Mouse (Mus musculus) thymus, postnatal 0 days (tissue): Measurements from ENCODE around the gene Fam129c. TPM values are rescaled to one million over a fixed set of nuclear protein-coding genes. Genes with fewer than 3 reads are reported as not detected.

Source experiments
- DNase-seq: peaks from one replicate; pipeline ENCODE4 v3.0.0-alpha.2; 2015; ENCODE audit warnings: low spot score
- polyA plus RNA-seq: library from polyadenylated mRNA; unstranded; fragments of >200 nt; fragmentation: Nextera tagmentation; extraction: Ambion mirVana; gene quantifications from 2 replicates; pipeline ENCODE4 v1.2.1, GENCODE M21; 2015

The Fam129c gene
- 9.4 and 11.2 TPM in 2 replicates for polyA plus RNA-seq

DNA sequence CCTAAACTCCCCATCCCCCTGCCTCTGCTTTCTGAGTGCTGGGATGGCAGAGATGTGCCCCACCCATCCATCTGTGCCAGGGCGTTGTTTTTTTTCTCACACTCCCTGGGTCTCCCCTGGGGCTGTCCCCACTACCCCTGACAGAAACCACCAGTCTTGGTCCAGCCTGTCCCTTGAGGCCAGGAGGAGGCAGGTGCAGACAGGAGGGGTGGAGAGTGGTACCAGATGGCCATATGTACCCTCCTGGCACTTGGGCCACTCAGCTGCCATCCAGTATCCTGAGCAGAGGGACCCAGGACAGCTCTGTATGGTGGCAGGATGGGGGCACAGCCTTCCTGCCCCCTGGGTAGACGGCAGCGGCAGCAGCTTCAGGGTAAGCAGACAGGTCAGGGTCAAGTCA is at the start of gene Fam129c:
TSS of gene Fam129c (plus strand) at position 198 of the 400 bp plus-strand sequence.
- no peak for DNase-seq

DNA sequence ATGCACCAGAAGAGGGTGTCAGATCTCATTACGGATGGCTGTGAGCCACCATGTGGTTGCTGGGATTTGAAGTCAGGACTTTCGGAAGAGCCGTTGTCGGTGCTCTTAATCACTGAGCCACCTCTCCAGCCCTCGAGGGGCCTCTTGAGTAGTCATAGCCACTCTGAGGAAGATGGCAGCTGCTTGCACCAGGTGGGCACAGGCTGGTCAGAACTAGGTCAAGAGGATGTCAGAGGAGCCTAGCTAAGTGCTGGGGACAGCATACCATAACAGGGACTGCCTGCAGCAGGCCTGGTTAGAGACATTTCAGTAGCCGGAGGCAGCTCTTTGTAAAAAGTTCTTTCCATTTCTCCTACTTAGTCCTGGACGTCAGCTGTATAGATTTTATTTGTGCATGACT is 46.7 kb upstream of the Fam129c start:
- DNase-seq, result peak; percentile 63

DNA sequence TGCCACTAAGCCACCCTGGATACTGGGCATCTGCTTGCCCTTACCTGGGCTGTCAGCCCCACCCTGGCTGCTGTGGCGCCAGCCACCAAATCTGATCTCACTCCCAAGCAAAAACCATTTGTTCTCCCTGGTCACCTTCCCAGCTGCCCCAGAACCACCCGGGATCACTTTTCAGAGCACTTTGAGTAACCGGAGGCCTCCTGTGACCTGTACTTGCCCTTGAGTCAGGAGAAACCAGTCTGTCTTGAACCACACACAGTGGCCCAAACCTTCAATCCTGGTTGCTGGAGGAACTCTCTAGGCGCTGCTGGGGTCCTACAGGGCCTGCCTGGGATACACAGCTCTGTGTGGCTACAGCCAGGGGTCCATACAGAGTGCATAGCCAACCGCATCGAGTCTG is 44.7 kb upstream of the Fam129c start:
- DNase-seq, result no peak

DNA sequence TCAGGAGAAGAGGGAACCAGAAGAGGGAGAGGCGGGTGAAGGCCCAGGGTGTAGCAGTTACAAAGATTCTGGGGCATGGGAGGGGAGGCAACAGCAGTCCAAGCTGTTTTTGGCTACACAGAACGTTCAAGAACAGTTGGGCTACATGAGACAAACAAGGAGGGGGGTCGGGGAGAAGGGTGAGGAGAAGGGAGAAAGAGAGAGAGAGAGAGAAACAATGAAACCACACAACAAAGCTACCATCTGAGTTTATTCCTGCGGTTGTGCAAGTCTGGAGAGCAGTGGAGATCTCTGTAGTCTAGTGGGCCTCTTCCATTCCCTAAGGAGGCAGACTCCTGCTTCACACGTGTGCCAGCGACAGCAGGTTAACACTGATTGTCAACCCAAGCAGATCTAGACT is 43.4 kb upstream of the Fam129c start:
- DNase-seq, result peak; percentile 1

DNA sequence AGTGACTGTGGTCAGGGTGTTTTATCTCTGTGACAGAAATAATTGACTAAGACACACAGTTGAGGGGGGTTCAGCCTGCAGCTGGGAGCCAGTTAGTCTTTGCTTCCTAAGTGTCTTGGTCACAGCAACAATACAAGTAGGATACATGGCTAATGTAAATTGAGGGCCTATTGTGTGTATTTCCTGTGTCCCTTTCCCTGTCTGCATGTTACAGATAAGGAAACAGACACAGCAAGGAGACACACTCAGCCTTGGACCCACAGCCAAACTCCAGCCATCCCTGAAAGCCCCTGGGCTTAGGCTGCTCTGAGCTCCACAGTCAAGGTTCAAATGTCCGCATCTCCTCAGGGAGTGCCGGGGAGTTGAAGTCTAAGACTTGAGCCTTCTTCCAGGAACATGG is 42.8 kb upstream of the Fam129c start:
- peak; percentile 1 for DNase-seq

DNA sequence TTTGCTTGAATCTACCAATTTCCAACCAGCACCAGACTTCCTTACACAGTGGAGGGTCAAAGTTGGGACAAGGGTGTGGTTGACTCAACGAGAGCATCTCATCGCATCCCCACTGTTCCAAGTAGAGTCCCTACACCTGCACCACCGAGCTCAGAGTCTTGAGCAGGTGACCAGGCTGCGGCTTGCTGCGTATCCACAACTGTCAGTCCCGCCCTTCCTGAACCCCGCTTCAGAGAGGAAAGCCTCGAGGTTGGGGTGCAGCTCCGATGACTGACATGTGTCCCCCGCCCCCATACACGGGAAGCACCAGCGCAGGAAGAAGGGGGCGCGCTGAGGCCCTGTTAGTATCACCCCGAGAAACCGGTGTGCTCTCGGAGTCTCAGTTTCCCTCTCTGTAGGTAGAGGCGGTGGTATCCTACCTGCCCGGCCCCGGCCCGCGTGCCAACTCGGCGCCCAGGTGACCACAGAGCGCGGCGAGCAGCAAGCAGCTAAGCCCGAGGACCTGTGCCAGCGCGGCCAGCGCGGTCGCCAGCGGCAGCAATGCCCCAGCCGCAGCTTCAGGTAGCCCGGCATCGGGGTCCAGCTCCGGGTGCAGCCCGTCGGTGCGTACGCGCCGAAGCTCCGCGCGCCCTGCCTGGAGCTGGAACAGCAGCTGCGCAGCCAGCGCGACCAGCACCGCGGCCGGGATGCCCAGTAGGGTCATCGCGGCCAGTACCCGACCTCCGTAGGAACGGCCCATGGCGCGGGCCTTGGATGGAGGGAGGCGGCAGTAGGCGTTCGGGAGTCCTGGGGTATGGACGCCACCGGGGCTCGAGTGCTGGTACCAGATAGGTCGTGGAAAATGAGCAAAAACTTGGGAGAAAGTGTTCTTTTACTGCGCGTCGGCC is 39.1 kb upstream of the Fam129c start, which contains the start of gene Tmem221:
TSS of gene Tmem221 (minus strand) at position 801 of the 887 bp plus-strand sequence.
- peak; percentile 85 for DNase-seq

DNA sequence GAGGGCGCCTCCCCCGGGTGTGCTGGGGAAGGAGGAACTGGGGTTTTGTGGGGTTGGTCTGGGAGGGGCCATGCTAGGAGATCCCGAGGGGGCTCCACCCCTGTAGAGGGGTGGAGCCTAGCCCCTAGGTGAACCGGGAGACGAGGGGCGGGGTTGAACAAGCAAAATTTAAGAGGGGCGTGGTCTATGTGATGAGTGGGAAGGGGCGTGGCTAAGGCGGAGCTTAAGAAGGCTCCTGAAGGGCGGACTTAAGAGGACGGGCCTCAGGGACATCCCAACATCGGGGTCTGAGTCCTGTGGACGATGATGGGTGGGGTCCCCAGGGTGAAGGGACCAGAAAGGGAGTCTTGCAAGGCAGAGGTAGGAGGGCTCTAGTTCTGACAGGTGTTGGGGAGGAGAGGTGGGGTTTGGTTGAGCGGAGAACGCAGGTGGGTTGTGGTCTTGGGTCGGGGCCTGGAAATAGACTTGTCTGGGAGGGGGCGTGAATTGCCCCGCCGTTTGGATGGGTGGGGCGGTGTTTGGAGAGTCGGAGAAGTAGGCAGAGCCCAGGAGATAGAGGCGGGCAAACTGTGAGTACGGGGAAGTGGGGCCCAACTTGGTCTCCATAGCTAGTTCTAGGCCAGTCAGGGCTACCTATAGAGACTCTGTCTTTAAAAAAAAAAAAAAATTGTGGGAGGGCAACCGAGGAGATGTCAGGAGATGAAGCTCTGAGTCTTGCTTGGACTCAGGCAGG is 38.3 kb upstream of the Fam129c start:
- DNase-seq, result peak; percentile 95

DNA sequence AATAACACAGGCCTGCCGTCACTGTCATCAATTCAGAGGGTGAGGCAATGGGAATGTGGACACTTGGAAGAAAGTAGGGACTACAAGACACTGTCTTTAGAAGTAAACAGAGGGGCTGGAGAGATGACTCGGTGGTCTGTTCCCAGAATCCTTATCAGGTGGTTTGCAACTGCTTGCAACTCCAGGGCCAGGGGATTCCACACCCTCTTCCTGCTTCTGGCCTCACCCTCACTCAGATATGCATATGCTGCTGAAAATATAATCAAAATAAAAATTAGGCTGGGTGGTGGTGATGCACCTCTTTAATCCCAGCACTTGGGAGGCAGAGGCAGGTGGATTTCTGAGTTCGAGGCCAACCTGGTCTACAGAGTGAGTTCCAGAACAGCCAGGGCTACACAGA is 37.4 kb upstream of the Fam129c start:
- DNase-seq, result no peak

DNA sequence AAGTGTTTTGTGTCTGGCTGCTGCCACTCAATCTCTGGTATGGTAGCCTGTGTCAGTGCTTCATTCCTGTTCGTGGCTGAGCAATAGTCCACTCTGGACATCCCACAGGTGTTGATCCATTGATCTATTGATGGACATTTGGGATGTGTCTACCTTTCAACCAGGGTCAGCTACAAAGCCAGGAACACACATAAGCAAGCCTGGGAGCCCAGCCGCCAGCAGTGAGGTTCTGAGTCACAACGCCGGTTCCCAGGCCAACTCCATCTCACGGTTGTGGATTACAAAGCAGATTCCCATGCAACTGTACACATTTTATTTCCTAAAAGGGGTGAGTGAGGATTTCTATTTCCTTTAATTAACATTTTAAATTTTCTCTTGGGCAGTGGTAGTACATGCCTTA is 36.7 kb upstream of the Fam129c start:
- no peak for DNase-seq

DNA sequence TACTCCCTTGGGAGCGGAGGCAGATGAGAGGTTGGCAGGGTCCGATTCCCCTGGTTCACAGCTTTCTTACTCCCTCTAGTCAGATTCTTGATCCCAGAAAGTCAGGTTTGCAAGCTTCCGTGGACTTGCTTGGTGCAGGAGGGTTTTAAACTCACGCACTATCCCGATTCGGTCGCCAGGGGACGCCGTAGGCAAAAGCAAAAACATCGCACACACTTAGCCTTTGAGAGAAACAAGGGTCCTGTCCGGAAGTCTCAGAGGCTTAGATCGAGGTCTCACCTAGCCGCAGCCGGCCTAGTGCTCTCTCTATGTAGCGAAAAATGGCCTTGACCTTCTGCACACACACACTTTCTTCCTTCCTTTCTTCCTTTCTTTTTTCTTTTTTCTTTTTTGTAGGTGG is 36.0 kb upstream of the Fam129c start:
- peak; percentile 89 for DNase-seq

DNA sequence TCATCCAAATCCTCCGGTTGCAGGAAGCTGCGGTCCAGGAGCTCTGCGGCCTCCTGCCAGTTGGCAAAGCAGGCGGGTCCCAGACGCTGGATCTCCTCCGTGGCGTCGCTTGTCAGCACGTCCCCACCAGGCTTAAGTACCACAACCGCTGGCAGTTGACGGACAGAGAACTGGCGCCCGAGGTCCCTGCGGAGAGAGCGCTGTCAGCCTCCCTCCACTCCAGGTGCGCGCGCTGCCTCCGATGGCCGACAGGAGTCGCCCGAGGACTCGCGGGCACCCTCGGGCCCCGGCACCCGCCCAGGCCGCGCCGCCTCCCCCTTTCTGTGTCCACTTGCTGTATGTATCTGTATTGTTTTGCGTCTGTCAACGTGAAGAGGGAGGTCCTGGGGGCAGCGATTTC is 34.7 kb upstream of the Fam129c start:
- peak; percentile 71 for DNase-seq

DNA sequence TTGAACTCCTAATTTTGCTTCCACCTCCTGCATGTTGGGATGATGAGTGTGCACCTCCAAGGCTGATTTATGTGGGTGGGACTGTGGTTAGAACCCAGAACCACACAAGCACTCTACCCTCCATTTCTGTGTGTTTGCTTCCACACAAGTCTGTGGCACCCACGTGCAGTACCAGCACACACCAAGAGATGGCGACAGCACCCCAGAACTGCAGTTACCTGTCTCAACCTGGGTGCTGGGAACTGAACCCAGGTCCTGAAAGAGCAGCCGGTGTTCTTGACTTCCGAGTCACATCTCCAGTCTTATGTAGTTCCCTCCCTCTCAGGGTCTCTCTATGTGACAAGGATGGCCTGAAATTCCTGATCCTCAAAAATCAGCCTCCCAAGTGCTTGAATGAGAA is 33.5 kb upstream of the Fam129c start:
- no peak for DNase-seq

DNA sequence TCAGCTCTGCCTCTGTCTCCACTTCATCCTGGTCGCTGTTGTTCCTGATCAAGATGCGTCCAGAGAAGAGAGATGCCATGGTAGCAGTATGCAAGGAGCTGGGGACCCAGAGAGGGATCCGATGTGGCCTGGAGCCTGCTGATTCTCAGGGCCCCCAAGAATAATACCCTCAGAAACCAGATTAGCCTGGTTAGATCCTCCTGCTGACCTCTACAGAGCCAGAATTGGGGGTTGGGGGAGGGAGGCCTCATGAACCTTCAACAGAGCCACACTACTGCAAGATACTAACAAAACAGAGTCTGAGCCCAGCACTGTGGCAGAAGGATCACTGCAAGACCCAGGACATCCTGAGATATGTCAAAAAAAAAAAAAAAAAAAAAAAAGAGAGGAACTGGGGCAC is 30.9 kb upstream of the Fam129c start, which contains the start of gene Nxnl1:
TSS of gene Nxnl1 (minus strand) at position 101 of the 400 bp plus-strand sequence.
- DNase-seq, result no peak

DNA sequence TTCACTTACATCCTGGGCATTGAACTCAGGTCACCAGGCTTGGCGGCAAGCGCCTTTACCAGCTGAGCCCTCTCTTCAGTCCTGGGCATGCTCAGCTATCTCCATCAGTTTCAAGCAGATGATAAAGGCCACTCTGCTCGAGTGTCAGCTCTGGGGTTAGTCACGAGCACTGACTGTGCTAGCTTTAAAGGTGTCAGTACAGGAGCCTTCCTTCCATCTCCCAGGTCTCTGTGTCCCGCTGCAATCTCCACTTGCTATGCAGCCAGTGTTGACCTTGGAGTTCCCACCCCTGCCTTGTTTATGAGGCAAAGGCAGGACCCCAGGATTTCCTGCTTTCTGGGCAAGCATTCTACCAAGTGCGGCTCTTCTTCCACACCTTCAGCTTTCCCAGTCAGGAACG is 29.9 kb upstream of the Fam129c start:
- no peak for DNase-seq

DNA sequence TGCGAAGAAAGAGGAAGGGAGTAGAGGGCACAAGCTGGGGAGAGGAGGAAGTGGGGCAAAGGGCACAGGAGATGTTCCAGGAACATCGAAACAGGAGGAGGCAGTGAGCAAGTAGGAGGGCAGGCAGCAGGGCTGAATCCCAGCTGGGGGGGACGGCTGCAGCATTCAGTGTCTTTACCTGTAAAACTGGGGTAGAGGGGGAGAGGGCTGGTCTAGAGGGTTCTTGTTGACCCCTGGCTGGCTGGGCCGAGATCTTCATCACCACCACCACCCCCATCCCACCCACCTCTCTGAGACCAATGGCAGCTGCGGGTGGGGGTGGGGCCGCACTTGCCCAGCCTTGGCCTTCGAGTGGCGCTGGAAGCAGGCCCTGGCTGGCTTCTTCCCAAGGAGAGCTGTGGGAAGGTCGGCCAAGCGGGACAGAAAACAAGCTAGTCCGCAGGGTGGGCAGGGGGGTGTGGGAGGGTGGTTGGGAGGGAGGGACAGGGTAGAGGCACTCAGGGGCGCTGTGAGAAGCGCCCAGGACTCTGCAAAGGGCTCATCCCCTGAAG is 29.0 kb upstream of the Fam129c start, which contains the start of gene Slc27a1:
TSS of gene Slc27a1 (plus strand) at position 496 of the 551 bp plus-strand sequence.
- no peak for DNase-seq

DNA sequence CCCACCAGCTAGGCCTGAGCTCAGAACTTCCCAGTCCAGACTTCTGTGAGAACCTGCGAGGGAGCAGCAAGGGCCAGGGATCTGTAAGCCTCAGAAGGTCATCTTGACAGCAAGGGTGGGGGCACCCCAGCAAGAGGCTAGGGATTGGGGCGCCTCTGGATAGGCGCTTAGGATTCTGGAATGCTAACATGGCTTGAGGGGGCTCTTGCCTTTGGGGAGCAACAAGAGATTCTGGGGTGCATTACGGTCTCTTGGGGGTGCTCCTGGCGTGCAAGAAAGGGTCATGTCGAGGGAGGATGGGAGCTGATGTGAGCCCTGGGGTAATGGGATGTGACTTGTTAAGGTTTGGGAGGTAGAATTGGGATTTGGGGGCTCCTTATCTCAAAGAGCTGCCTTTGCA is 28.5 kb upstream of the Fam129c start:
- DNase-seq, result no peak

DNA sequence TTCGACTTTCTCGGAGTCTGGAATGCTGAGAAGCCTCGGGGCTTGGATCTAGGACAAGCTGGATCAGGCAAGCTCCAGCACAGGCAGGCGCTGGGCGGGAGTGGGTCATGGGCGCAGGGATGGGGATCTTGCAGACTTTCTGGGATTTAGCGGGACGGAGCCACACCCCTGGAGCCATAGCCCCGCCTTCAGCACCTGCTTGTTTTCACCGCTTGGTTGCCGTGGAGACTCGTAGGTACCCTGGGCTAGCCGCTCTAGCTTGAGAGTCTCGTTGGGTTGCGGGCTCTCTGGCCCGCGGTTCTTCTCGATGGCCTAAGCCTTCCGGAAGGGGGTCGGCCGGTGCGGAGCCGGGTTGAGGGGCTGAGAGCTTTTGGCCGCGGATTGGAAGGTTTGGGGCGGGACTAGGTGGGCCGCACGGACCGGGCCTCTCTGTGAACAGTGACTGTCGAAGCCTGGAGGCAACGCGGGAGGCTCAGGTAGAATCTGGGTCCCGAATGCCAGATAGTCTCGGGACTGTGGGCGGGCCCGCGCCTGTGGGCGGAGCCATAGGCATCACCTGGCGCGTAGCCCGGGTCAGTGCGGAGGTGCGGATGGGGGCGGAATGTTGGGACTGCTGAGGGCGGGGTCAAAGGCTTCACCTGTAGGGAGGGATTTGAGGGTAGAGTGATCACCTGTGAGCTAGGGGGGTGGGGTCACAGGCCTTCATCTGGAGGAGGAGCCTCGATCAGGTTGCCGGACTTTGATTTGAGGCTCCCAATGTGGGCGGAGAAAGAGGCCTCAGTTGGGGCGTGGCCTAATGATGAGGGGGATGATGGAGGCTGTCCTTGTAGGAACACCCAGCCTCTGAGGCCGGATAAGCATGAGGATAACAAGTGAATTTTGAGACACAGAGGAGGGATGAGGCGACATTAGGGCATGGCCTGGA is 27.8 kb upstream of the Fam129c start:
- peak; percentile 65 for DNase-seq

DNA sequence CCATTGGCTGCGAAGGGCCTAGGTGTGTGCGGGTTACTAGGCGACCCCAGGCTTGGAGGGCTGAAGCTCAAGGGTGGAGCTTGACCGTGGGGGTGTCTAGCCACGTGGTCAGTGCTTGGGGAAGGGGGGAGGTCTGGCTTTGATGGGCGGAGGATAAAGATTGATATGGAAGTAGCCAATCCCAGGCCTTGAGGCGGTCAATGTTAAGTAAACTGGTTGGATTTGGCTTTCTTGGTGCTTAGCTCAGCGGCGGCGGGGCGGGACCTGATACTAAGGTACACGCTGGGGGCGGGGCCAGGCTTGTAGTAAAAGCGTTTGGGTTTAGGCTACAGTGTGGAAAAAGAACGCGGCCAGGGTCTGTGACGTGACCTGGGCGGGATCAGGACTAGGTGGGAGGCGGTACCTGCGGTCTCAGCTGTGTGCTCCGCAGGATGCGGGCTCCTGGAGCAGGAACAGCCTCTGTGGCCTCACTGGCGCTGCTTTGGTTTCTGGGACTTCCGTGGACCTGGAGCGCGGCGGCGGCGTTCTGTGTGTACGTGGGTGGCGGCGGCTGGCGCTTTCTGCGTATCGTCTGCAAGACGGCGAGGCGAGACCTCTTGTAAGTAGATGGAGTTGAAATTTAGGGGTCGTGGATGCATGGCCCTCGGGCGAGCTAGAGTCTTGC is 27.0 kb upstream of the Fam129c start:
- peak; percentile 88 for DNase-seq

DNA sequence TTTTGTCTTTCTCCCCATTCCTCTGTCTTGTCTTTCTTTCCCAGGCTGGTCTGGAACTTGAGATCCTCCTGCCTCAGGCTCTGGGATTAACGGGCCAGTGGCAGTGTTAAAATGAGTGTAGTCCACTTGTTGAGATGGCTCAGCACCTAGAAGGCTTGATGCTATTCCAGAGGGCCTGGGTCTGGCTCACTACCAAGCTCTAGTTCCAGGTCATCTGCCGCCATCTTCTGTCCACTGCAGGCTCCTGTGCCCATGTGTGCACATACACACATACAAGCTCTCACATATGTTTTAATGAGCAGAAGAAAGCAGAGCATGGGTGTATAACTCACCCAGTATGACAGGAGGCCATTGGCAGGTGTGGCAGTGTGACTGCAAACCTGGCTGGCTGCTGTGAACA is 25.4 kb upstream of the Fam129c start:
- no peak for DNase-seq
